Mouse (Mus musculus) gastrocnemius, postnatal 4 days (tissue): Measurements from ENCODE around the gene Ccdc84. TPM values are rescaled to one million over a fixed set of nuclear protein-coding genes. Genes with fewer than 3 reads are reported as not detected.
"Not testable (repeated sequence)": the region's sequence is repeated elsewhere in the genome, so short reads cannot be mapped to it uniquely, and the experiment has no call there.

Source experiments
- DNase-seq, 2 experiments: peaks; one replicate each; pipeline ENCODE4 v3.0.0; 2021 to 2022; ENCODE audit warnings: low spot score in 2 of 2, mixed read lengths in 2 of 2
- long read RNA-seq, 2 experiments: library from polyadenylated mRNA; stranded (forward); transcript quantifications; one replicate each; pipeline ENCODE4 v2.0.0; 2021
- total RNA-seq, 2 experiments: library from RNA; stranded (reverse); gene quantifications; 2 replicates each; pipeline ENCODE4 v1.2.3; 2021

Ccdc84 gene
- 10 to 100 TPM in 1 of 2 experiments, 1 to 10 TPM in 1; 10.0 to 17.3 TPM for total RNA-seq
- long read RNA-seq, experiment 1, partial matches to known transcripts = 0 of 10 reads
- long read RNA-seq, experiment 1, other reads (novel, unspliced or antisense) = 10 of 10 reads
- long read RNA-seq, experiment 2, partial matches to known transcripts = 0 of 7 reads
- long read RNA-seq, experiment 2, other reads (novel, unspliced or antisense) = 5 of 7 reads

DNA sequence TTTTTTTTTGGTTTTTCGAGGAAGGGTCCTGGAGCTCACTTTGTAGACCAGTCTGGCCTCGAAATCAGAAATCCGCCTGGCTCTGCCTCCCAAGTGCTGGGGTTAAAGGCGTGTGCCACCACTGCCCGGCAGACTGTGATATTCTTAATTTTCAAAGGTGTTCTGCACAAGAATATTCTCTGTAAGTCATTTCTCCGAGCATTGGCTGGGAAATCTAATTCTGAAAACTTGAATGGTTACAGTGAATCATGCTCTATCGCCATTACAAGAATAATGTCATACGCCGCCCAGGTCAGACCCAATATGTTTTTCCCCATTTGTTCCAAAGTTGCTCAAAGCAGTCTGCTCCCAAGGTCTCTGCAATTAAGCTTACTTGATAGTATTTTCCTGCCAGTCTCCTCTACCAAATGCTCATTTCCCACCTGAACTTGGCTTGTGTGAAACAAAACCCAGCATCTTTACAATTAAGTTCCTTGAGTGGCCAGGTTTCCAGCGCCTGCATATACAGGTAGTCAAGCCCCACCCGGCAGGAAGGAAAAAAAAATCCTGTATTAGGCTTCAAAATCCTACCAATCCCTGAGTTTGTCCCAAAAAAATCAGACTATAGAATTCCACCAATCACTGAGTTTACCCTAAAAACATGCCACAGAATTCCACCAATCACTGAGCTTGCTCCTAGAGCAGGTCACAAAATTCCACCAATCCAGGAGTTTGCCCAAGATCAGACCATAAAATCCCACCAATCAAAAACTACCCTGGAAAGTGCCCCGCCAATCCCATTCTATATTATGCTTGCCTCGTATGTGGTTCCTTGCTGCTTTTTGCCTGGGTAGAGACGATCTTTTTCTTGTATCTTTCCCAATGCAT lies at the start of gene Ccdc84:
Gene Ccdc84 (minus strand): TSS at position 51 of the 867 bp plus-strand sequence.
- no peak for DNase-seq

GRCm38 (mm10) chr9:44461950-44462349 lies 43.6 kb upstream of the Ccdc84 start:
- DNase-seq = no peak

DNA sequence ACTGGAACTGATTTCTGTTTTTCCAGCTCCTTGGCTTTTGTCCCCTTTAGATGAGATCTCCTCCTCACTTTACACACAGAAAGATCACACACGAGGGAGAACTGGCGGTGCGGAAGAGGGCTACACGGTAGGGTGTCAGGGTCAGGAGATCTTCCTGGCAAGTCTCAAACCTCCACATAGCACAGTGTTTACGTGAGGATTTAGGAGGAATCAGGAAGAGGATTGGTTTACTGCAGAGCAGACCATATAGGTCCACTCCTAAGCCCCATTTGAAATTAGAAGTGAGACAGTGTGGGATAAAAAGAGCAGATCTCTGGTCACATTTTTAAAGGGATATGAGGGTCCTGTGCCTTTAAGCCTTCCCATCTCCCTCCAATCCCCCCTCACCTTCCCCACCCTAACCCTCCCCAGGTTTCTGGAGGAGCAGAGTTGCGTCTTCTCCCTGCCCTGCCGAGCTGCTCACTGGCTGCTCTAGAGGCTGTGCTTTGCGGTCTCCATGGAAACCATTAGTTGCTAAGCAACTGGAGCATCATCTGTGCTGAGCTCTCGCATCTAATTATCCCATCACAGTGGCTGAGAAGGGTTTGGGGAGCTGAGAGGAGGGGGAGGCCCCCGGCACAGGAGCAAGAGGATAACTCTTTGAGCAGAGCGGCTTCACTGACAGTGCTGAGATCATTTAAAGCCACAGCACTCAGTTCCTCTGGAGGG lies 38.8 kb upstream of the Ccdc84 start:
- peak in 1 of 2 experiments; percentile 40 for DNase-seq

- DNase-seq = no peak
These were observed 36.5 kb upstream of the Ccdc84 start, which contains the start of gene Upk2 for GRCm38 (mm10) chr9:44454891-44455220. Gene Upk2 (minus strand): TSS chr9:44454976.

DNA sequence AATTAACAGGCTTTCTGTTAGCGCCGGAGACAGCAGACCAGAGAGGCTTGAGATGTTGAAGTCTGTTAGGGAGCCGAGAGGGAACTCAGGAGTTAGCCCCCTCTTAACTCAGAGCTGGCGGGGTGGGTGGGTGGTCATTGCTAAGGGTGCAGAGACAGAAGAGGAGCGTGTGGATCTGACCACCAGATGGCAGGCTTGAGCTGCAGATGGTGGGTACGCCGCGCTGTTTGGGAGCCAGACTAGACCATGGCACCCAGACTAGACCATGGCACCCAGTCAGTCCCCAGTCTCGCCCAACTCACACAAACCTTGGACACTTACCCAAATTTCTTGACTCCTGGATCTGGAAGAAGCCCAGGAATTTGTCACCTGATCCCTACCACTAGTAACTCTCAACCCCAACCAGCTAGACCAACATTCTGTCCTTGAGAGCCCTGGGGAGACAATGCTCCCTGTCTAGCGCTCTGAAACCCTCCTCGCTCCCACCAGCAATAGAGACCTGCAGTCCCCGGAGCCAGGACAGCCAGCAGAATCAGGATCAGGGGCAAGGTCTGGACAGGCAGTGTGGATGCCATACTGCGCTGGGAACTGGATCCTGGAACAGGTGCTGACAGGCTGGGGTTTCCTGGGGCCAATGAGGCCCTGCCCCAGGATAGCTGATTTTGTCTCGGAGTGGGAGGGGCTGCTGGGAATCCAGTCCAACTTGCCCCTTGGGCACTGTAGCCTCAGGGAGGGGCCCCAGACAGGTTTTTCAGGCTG lies 35.9 kb upstream of the Ccdc84 start:
- DNase-seq = peak; percentile 74 to 84

DNA sequence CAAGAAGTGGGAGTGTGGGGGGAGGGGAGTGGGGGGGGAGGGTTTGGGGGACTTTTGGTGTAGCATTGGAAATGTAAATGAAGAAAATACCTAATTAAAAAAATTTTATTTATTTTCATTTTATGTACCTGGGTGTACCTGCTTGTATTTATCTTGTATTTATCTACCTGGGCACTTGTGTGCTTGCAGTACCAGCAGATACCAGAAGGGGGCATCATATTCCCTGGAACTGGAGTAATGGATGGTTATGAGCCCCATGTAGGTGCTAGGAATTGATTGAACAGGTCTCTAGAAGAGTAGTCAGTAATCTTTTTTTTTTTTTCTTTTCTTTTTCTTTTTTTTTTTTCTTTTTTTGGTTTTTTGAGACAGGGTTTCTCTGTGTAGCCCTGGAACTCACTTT lies 32.0 kb upstream of the Ccdc84 start:
- DNase-seq = no peak

DNA sequence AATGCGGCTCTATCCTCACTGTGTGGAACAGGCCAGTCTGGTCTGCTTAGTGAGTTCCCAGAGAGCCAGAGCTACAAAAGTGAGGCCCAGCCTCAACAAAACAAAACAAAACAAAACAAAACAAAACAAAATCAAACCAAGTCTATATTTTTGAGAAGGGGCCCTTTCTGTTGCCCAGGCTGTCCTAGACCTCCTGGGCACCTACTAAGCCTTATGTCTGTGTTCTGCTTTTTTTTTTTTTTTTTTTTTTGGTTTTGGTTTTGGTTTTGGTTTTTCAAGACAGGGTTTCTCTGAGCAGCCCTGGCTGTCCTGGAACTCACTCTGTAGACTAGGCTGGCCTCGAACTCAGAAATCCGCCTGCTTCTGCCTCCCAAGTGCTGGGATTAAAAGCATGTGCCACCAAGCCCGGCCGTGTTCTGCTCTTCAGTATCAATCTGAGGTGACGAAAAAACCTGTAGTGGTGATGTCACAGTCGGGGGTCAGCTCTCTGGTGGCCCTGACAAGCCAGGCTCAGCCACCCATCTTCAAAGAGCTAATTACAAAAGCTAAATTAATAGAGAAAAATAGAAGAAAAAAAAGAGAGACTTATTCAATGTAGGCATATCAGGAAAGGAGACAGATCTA lies 26.1 kb upstream of the Ccdc84 start:
- not testable (repeated sequence) for DNase-seq

GRCm38 (mm10) chr9:44440961-44441360 lies 22.6 kb upstream of the Ccdc84 start, which contains the start of gene Foxr1:
Gene Foxr1 (minus strand): TSS chr9:44441136.
- DNase-seq = no peak

DNA sequence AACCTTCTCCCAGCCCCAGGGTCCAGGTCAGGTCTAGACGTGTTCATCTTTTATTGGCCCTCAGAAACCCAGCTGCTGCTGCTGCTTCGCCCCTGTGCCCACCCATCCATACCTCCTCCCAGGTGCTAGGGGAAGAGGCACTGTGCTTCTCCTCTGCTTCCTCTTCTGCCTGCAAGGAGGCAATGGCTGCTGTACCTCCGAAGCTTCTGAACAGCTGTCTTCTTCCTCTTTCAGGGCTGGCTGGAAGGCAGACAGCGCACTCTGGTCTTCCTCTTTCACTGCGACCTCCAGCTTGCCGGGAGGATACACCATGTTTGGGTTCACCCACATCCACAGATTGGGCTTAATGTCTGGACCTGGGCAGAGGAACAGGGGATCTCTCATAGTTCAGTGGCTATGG lies 17.4 kb upstream of the Ccdc84 start:
- DNase-seq = no peak

DNA sequence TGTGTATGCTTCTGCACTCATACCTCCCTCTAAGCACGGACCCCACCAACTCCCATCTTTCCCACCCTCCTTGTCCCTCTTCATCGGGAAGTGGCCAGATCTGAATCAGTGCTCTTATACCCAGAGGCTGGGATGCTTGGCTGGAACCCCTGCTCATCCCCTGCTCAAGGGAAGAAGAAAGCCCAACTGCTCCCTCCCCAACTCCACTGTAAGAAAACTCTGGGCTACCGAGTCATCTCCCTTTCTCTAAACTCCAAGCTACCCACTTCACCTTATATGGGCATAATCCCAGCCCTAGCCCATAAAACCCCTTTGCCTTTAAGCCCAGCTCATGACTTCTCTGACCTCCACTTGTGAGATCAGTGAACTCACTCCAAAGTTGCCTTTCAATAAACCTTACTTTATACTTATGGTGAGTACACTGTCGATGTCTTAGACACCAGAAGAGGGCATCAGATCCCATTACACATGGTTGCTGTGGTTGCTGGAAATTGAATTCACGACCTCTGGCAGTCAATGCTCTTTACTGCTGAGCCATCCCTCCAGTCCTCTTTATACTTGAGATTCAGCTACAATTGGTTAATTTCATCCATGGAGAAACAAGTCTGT lies 14.3 kb upstream of the Ccdc84 start:
- no peak for DNase-seq

DNA sequence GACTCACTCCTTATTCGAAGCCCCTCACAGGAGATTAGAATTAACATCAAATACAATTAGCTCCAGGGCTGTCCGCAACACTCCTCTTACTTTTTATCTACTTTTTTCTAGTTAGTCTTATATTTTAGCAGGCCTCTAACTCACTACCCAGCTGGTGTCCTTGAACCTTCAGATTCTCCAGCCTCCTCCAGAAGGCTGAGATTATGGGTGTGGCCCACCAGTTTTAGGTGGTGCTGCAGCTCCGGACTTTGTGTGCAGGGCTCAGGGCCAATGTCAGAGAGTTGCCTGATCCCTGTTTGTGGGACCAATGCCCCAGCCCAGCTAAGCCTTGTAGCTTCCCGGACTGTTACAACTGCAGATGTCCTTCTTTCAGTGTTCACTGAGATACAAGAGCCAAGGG lies 5.2 kb upstream of the Ccdc84 start:
- DNase-seq = no peak

DNA sequence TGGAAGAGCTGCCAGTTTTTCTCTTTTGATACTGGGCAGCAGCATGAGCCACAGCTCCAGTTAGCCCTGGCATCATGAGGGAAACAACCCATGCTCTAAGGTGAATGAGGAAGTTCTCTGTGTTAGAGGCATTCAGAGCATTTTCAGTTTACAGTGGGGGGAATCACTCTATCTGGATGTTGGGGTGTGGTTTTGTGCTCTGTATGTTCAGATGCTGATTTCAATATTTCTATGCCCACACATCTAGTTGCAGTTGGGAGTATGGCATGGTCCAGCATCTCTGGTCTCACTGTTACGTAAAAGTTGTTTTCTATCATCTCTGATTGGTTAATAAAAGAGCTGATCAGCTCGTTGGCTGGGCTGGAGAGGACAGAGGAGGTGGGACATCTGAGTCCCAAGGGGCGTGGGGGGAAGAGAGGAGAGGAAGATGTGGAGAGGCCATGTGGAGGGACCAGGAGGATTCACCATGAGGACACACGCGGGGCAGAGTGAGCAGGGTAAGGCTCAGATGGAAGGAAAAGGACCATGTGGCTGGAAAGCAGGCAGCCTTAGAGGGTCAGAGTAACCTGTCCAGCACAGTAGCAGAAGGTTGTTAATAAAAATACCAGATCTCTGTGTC lies 2.0 kb upstream of the Ccdc84 start:
- DNase-seq = no peak

GRCm38 (mm10) chr9:44419730-44420129 lies 1.4 kb upstream of the Ccdc84 start:
- DNase-seq = not testable (repeated sequence)

GRCm38 (mm10) chr9:44417892-44418363 lies 441 bp downstream of the Ccdc84 start:
- DNase-seq = peak; percentile 95 to 96

DNA sequence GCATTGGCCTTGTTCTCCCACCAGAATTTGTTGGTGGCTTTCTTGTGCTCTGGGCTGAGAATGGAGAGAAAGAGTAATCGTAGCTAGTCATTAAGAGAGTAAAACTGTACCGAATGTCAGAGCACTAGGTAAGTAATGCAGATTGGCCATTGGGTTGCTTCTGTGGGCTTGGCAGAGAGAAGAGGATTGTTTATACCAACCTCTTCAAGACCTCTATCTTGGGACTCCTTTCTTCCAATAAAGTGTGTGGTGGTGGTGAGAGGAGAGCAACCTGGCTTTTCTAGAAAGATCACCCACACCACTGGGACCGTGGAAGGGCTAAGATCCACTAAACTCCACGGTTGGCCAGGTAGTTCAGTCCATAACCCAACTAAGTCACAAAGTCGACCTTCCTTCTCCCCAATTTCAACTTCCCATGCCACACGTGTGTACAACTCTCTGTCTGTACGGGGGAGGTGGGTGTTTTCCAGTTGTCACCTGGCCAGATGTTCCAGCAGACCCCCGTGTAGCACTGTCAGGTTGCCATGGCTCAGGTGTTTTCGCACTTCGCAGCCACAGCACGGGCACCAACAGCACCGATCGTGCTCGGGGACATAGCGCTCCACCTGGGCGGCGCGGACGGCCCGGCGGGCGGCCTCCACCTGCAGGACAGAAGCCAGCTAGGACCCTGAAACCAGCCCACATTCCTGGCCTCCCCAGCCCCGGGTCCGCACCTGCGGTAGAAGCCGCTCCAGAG lies 1.0 kb downstream of the Ccdc84 start:
- no peak for DNase-seq

DNA sequence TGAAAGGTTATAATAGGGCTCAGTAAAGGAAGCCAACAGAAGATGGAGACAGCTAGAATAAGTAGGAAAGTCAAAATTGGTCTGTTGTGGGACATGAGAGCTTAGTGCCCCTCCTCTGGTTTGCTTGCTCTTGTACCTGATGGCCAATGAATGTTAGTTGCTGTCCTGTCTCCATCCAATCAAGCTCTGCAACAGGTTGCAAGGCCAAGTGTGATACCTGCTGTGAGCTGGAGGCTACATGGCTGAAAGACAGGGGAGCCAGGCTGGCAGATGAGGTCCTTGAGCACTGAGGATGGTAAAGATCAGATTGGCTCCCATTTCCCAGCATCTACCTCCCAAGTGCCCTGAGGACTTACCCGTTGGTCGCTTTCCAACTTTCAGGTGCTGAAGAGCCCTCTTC lies 5.6 kb downstream of the Ccdc84 start:
- no peak for DNase-seq

GRCm38 (mm10) chr9:44412306-44412705 lies 6.1 kb downstream of the Ccdc84 start:
- DNase-seq = no peak

GRCm38 (mm10) chr9:44411601-44412130 lies 6.7 kb downstream of the Ccdc84 start:
- DNase-seq = no peak
